Mouse (Mus musculus) kidney, adult 2 months (tissue): ENCODE measurements around the gene Csn1s2b.
"Not testable (repeated sequence)": the region's sequence is repeated elsewhere in the genome, so short reads cannot be mapped to it uniquely, and the experiment has no call there.

ENCODE experiments used
- CTCF ChIP-seq: fragments of 200-500 bp; conservative IDR thresholded peaks from 2 replicates; pipeline ENCODE4 v1.5.1; 2011; ENCODE audit warnings: low read depth, mild to moderate bottlenecking, control low read depth, low read length, moderate library complexity, mixed read lengths; ENCODE audit not compliant: insufficient read depth, insufficient read length
- POLR2A ChIP-seq: fragments of 200-500 bp; IDR thresholded peaks from one replicate; pipeline ENCODE4 v1.6.1; 2011; ENCODE audit warnings: low read depth, low read length, control low read depth

DNA sequence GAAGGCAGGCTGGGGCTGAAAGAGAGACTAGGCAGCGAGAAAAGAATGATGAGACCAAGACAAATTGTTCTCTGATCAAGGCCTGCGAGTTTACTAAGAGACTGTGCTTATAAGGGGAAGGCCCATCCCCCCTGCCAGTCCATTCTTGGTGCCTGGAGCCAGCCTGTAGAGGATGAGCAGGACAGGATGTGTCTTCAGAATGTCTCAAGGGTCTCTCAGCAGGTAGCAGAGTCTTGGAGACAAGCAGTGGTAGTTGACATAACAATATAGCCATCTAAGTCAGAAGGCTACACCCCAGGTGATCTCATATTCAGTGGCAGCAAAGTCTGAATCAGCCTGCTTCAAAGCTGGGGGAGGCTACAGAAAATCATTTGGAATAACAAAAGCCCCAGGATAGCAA is 35.7 kb upstream of the Csn1s2b start:
- TF ChIP-seq CTCF, POLR2A: not testable (repeated sequence)
